Mouse (Mus musculus): Measurements from ENCODE around the gene Lman2.
A peak's percentile ranks its signal among the peaks of the same experiment; 100 is the strongest.

GRCm38 (mm10) chr13:55322130-55322825, 40.3 kb downstream of the Lman2 start:
- TF ChIP-seq ZNF384 (IDR thresholded peaks at IDR 0.05; ENCODE audit: low read depth, low read length) (no peak), MAFK (IDR thresholded peaks at IDR 0.05; ENCODE audit: insufficient read depth, low read depth, low read length) (no peak), CHD2 (IDR thresholded peaks at IDR 0.05; ENCODE audit: low read depth, low read length) (no peak), HCFC1 (IDR thresholded peaks at IDR 0.05; ENCODE audit: borderline replicate concordance, insufficient read depth, low read length) (peak; percentile 13; the same call in 1 of the 2 replicates)
